Mouse (Mus musculus) right cerebral cortex, adult 18-20 months (tissue): Measurements from ENCODE around the gene Ndc80.
A peak's percentile ranks its signal among the peaks of the same experiment; 100 is the strongest.
"Not testable (repeated sequence)": the region's sequence is repeated elsewhere in the genome, so short reads cannot be mapped to it uniquely, and the experiment has no call there.

Experiments
- DNase-seq: peaks from one replicate; pipeline ENCODE4 v3.0.0; 2022; ENCODE audit warnings: mixed read lengths

The Ndc80 gene

GRCm38 (mm10) chr17:71526711-71527564, at the start of gene Ndc80:
TSS of gene Ndc80 (minus strand) at chr17:71526857.
- peak; percentile 93 for DNase-seq

GRCm38 (mm10) chr17:71561631-71562030, 35.0 kb upstream of the Ndc80 start:
- DNase-seq: peak; percentile 16

GRCm38 (mm10) chr17:71552901-71553300, 26.2 kb upstream of the Ndc80 start:
- no peak for DNase-seq

GRCm38 (mm10) chr17:71551757-71552451, 25.2 kb upstream of the Ndc80 start, which contains the start of gene Spdya:
TSS of gene Spdya (plus strand) at chr17:71552061.
- peak; percentile 90 for DNase-seq

- no peak for DNase-seq
Observed at GRCm38 (mm10) chr17:71551350-71551749, 24.7 kb upstream of the Ndc80 start.

- no peak for DNase-seq
Observed at GRCm38 (mm10) chr17:71548586-71548985, 21.9 kb upstream of the Ndc80 start.

GRCm38 (mm10) chr17:71537164-71537563, 10.5 kb upstream of the Ndc80 start:
- DNase-seq: no peak

GRCm38 (mm10) chr17:71535595-71535994, 8.9 kb upstream of the Ndc80 start:
- not testable (repeated sequence) for DNase-seq

- DNase-seq: no peak
Observed at GRCm38 (mm10) chr17:71528042-71528441, 1.4 kb upstream of the Ndc80 start.

GRCm38 (mm10) chr17:71526302-71526708, 352 bp downstream of the Ndc80 start:
- DNase-seq: no peak

GRCm38 (mm10) chr17:71510297-71510696, 16.4 kb downstream of the Ndc80 start:
- no peak for DNase-seq

GRCm38 (mm10) chr17:71506832-71507231, 19.8 kb downstream of the Ndc80 start:
- DNase-seq: no peak

GRCm38 (mm10) chr17:71495784-71496183, 30.9 kb downstream of the Ndc80 start:
- DNase-seq: no peak

- DNase-seq: no peak
Observed at GRCm38 (mm10) chr17:71491332-71491686, 35.3 kb downstream of the Ndc80 start.

- DNase-seq: no peak
Observed at GRCm38 (mm10) chr17:71490666-71491331, 35.9 kb downstream of the Ndc80 start.

- no peak for DNase-seq
Observed at GRCm38 (mm10) chr17:71489703-71490461, 36.8 kb downstream of the Ndc80 start.

GRCm38 (mm10) chr17:71486231-71486851, 40.3 kb downstream of the Ndc80 start:
- no peak for DNase-seq

GRCm38 (mm10) chr17:71485791-71486230, 40.8 kb downstream of the Ndc80 start:
- DNase-seq: no peak

GRCm38 (mm10) chr17:71484711-71485110, 41.9 kb downstream of the Ndc80 start:
- DNase-seq: no peak

- no peak for DNase-seq
Observed at GRCm38 (mm10) chr17:71483418-71484060, 43.1 kb downstream of the Ndc80 start.

GRCm38 (mm10) chr17:71479381-71479901, 47.2 kb downstream of the Ndc80 start:
- no peak for DNase-seq
